Mouse (Mus musculus): ENCODE results near the gene Man1c1. TPM values are rescaled to one million over a fixed set of nuclear protein-coding genes. Genes with fewer than 3 reads are reported as not detected.

The Man1c1 gene
- total and polyA plus RNA-seq, 3 experiments = 0.05 TPM; not detected in 2

DNA sequence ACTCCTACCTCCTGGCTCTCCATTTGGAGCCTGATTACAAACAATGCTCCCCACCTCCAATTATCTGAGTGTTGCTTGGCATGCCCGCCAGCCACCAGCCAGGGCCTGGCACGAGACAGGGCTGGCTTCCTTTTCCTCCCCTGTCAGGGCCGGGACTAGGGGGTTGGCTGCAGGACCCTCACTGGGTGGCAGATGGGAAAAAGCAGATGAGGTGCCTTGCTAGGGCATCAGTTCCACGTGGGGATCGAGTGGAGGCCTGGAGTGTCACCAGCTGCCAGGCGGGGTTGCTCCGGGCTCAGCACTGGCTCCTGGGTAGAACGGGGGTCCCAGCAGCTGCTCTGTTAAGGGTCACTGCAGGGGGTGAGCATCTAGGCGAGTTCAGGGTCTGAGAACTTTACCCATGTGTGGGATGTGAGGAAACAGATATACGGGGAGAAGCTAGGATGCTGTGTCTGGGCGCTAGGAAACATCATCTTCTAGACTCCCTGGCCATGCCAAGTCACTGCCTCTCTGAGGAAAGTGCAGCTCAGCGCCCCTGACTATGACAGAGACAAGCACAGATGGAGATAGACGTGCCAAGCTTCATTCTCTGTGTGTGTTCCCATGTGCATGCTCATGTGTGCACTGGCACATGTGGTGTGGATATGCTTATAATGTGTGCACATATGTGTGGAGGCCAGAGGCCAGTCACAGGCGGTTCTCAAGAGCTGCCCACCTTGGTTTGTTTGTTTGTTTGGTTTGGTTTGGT, 133.2 kb downstream of the Man1c1 start:
- Histone ChIP-seq H3K27me3 (ENCODE audit: insufficient read depth, low read length) (peaks cover 26% of the 10 kb centered on the region), H3K9me3 (replicated peaks) (peaks cover 6% of the 10 kb centered on the region)
- ATAC-seq (ENCODE audit: extremely low read depth, insufficient number of reproducible peaks, low FRiP score, poor library complexity, severe bottlenecking) = no peak

DNA sequence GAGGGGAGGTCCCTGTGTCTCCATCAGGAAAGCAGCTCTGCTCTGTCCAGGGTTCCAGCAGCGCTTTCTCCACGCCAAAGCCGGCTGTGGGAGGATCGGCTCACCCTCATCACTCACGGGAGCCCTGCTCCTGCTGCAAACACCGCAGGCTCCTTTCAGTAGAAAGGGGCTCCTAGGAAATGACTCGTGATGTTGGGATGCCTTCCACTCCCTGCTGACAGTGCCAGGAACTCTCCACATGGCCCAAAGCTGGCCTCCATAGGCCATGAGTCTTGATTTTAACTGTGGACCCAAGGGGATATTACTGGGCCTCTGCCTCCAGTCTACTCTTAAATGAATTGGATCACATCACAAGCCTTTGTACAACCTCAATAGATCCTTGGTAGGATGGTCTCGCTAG, 134.3 kb downstream of the Man1c1 start:
- TF ChIP-seq CTCF (IDR thresholded peaks at IDR 0.05; ENCODE audit: low read depth, low read length) = no peak
- Histone ChIP-seq H3K4me3 (ENCODE audit: low read depth, low read length) (no peak overlapping the region), H3K27me3 (ENCODE audit: insufficient read depth, low read length) (peaks cover 22% of the 10 kb centered on the region), H3K4me1 (ENCODE audit: insufficient read depth, low read depth, low read length) (no peaks in the 10 kb centered on the region), H3K36me3 (replicated peaks) (no peaks in the 10 kb centered on the region), H3K9me3 (replicated peaks) (peaks cover 12% of the 10 kb centered on the region)
- DNase-seq (ENCODE audit: low spot score) (no peak), ATAC-seq (ENCODE audit: extremely low read depth, insufficient number of reproducible peaks, low FRiP score, poor library complexity, severe bottlenecking) (no peak)

More for the DNA sequence above, 133.2 kb downstream of the Man1c1 start:
- no peak for DNase-seq (ENCODE audit: low spot score)
- no peak for TF ChIP-seq TAL1 (conservative IDR thresholded peaks at IDR 0.05; ENCODE audit: low read depth, low read length)
- no peak for TF ChIP-seq CTCF (IDR thresholded peaks at IDR 0.05; ENCODE audit: low read depth, low read length)
- no peak for TF ChIP-seq POLR2AphosphoS5 (IDR thresholded peaks at IDR 0.05; ENCODE audit: insufficient replicate concordance, low read depth, low read length)
- no peak for TF ChIP-seq GATA2 (IDR thresholded peaks at IDR 0.05; ENCODE audit: borderline replicate concordance, low read depth, low read length)
- no peak for TF ChIP-seq GATA1 (IDR thresholded peaks at IDR 0.05; ENCODE audit: borderline replicate concordance, low read length)
- no peaks in the 10 kb centered on the region for H3K4me1 ChIP-seq (ENCODE audit: insufficient read depth, low read depth, low read length)
- no peaks in the 10 kb centered on the region for H3K36me3 ChIP-seq (replicated peaks)
- no peak overlapping the region for H3K4me3 ChIP-seq (ENCODE audit: low read depth, low read length)

GRCm38 (mm10) chr4:134569205-134569604, 134.9 kb downstream of the Man1c1 start:
- ATAC-seq (ENCODE audit: extremely low read depth, insufficient number of reproducible peaks, low FRiP score, poor library complexity, severe bottlenecking) (no peak), DNase-seq (ENCODE audit: low spot score) (no peak)
- no peak overlapping the region for H3K4me3 ChIP-seq (ENCODE audit: low read depth, low read length)
- H3K27me3 ChIP-seq (ENCODE audit: insufficient read depth, low read length) = peaks cover 28% of the 10 kb centered on the region
- H3K4me1 ChIP-seq (ENCODE audit: insufficient read depth, low read depth, low read length) = no peaks in the 10 kb centered on the region
- no peaks in the 10 kb centered on the region for H3K36me3 ChIP-seq (replicated peaks)
- peaks cover 13% of the 10 kb centered on the region for H3K9me3 ChIP-seq (replicated peaks)
- no peak; the same call in 1 of the 2 replicates for TF ChIP-seq CTCF (IDR thresholded peaks at IDR 0.05; ENCODE audit: low read depth, low read length)
- no peak for TF ChIP-seq POLR2AphosphoS5 (IDR thresholded peaks at IDR 0.05; ENCODE audit: insufficient replicate concordance, low read depth, low read length)
- no peak for TF ChIP-seq GATA1 (IDR thresholded peaks at IDR 0.05; ENCODE audit: borderline replicate concordance, low read length)
- TF ChIP-seq GATA2 (IDR thresholded peaks at IDR 0.05; ENCODE audit: borderline replicate concordance, low read depth, low read length) = no peak
- no peak for TF ChIP-seq TAL1 (conservative IDR thresholded peaks at IDR 0.05; ENCODE audit: low read depth, low read length)

DNA sequence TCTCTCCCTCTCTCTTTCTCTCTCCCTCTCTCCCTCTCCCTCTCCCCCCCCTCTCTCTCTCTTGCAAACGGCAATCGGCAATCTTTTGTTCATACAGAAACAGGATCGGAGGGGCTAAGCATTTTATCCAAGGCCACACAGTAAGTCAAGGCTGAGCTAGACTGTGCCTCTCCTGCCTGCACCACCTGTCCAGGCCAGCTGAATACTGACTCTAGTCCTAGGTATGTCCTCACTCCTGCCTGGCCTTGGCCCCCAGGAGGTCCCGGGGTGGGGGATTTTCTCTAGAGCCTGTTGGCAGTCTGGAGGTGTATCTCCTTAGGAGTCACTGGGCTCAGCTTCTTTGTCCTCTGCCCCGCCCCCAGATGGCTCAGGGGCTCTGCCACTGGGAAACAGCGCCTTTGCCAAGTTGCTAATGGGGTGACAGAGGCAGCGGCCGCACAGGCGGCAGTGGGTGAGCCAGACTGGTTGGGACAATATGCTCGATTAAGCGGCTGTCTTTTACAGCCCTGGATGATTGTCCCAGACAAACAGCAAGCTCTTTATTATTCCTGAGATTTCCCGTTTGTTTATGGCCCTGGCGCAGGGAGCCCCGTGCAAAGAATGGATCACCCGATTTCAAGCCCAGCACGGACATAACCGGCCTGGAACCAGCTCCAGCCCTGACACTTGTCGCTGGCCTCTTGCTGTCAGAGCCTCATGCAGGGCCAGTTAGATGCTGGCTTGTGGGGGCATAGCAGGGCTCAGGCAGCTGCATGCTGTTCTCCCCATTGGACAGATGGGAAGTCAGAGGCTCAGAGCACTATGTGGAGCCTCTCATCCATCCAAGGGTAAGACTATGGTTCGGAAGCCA, 136.5 kb downstream of the Man1c1 start:
- no peak for TF ChIP-seq CTCF (IDR thresholded peaks at IDR 0.05; ENCODE audit: low read depth, low read length)
- no peak for TF ChIP-seq GATA1 (IDR thresholded peaks at IDR 0.05; ENCODE audit: borderline replicate concordance, low read length)
- no peak for TF ChIP-seq TAL1 (conservative IDR thresholded peaks at IDR 0.05; ENCODE audit: low read depth, low read length)
- no peak for TF ChIP-seq GATA2 (IDR thresholded peaks at IDR 0.05; ENCODE audit: borderline replicate concordance, low read depth, low read length)
- no peaks in the 10 kb centered on the region for H3K4me1 ChIP-seq (ENCODE audit: insufficient read depth, low read depth, low read length)
- no peaks in the 10 kb centered on the region for H3K36me3 ChIP-seq (replicated peaks)
- DNase-seq (ENCODE audit: low spot score) (no peak), ATAC-seq (ENCODE audit: extremely low read depth, insufficient number of reproducible peaks, low FRiP score, poor library complexity, severe bottlenecking) (no peak)
- peaks cover 7% of the 10 kb centered on the region; the same call in 1 of the 2 replicates for H3K9me3 ChIP-seq (replicated peaks)
- H3K27me3 ChIP-seq (ENCODE audit: insufficient read depth, low read length) = peaks cover 37% of the 10 kb centered on the region
- no peak overlapping the region for H3K4me3 ChIP-seq (ENCODE audit: low read depth, low read length)

GRCm38 (mm10) chr4:134564093-134564492, 140.0 kb downstream of the Man1c1 start:
- H3K4me1 ChIP-seq (ENCODE audit: insufficient read depth, low read depth, low read length) = no peaks in the 10 kb centered on the region
- H3K9me3 ChIP-seq (replicated peaks) = peaks cover 7% of the 10 kb centered on the region; the same call in 1 of the 2 replicates
- no peaks in the 10 kb centered on the region for H3K36me3 ChIP-seq (replicated peaks)
- ATAC-seq (ENCODE audit: extremely low read depth, insufficient number of reproducible peaks, low FRiP score, poor library complexity, severe bottlenecking) (no peak), DNase-seq (ENCODE audit: low spot score) (no peak)
- no peak overlapping the region for H3K4me3 ChIP-seq (ENCODE audit: low read depth, low read length)
- TF ChIP-seq POLR2AphosphoS5 (IDR thresholded peaks at IDR 0.05; ENCODE audit: insufficient replicate concordance, low read depth, low read length) = no peak
- no peak for TF ChIP-seq CTCF (IDR thresholded peaks at IDR 0.05; ENCODE audit: low read depth, low read length)
- TF ChIP-seq TAL1 (conservative IDR thresholded peaks at IDR 0.05; ENCODE audit: low read depth, low read length) = no peak
- no peak for TF ChIP-seq GATA1 (IDR thresholded peaks at IDR 0.05; ENCODE audit: borderline replicate concordance, low read length)
- TF ChIP-seq GATA2 (IDR thresholded peaks at IDR 0.05; ENCODE audit: borderline replicate concordance, low read depth, low read length) = no peak
- peaks cover 44% of the 10 kb centered on the region for H3K27me3 ChIP-seq (ENCODE audit: insufficient read depth, low read length)

- H3K27me3 ChIP-seq (ENCODE audit: insufficient read depth, low read length) = peaks cover 44% of the 10 kb centered on the region
- no peaks in the 10 kb centered on the region for H3K36me3 ChIP-seq (replicated peaks)
- TF ChIP-seq GATA1 (IDR thresholded peaks at IDR 0.05; ENCODE audit: borderline replicate concordance, low read length) (no peak), TAL1 (conservative IDR thresholded peaks at IDR 0.05; ENCODE audit: low read depth, low read length) (no peak), CTCF (IDR thresholded peaks at IDR 0.05; ENCODE audit: low read depth, low read length) (no peak), GATA2 (IDR thresholded peaks at IDR 0.05; ENCODE audit: borderline replicate concordance, low read depth, low read length) (no peak), POLR2AphosphoS5 (IDR thresholded peaks at IDR 0.05; ENCODE audit: insufficient replicate concordance, low read depth, low read length) (no peak)
- peaks cover 7% of the 10 kb centered on the region; the same call in 1 of the 2 replicates for H3K9me3 ChIP-seq (replicated peaks)
- DNase-seq (ENCODE audit: low spot score) (no peak), ATAC-seq (ENCODE audit: extremely low read depth, insufficient number of reproducible peaks, low FRiP score, poor library complexity, severe bottlenecking) (no peak)
- H3K4me3 ChIP-seq (ENCODE audit: low read depth, low read length) = no peak overlapping the region
- H3K4me1 ChIP-seq (ENCODE audit: insufficient read depth, low read depth, low read length) = no peaks in the 10 kb centered on the region
Measured at GRCm38 (mm10) chr4:134563624-134564023, 140.5 kb downstream of the Man1c1 start.

Measured in G1E (cell line).